Mouse (Mus musculus): Measurements from ENCODE around the gene Nfe2l2.
A peak's percentile ranks its signal among the peaks of the same experiment; 100 is the strongest.
"Not testable (repeated sequence)": the region's sequence is repeated elsewhere in the genome, so short reads cannot be mapped to it uniquely, and the experiment has no call there.

The Nfe2l2 gene

DNA sequence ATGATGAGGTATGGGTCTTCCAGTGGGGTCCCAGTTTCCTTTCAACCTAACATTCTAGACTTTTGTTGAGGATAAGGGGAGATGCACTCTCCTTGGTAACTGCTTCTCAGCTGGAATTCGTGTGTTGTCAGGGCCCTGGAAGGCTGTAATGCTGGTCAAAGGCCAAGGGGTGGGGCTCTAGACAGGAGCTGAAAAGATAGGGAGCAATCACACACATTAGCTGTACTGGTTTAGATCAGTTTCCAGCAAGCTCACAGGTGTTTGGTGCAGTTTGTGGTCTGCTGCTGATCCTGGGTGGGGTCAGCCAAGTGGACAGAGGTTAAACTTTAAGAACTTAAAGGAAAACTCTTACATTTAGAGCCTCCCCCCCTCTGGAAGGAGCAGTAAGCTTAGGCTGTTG, 3.0 kb upstream of the Nfe2l2 start:
- DNase-seq, result no peak

GRCm38 (mm10) chr2:75706435-75706834, 2.0 kb upstream of the Nfe2l2 start:
- no peak for DNase-seq

GRCm38 (mm10) chr2:75705162-75705752, 816 bp upstream of the Nfe2l2 start:
- DNase-seq, result no peak

DNA sequence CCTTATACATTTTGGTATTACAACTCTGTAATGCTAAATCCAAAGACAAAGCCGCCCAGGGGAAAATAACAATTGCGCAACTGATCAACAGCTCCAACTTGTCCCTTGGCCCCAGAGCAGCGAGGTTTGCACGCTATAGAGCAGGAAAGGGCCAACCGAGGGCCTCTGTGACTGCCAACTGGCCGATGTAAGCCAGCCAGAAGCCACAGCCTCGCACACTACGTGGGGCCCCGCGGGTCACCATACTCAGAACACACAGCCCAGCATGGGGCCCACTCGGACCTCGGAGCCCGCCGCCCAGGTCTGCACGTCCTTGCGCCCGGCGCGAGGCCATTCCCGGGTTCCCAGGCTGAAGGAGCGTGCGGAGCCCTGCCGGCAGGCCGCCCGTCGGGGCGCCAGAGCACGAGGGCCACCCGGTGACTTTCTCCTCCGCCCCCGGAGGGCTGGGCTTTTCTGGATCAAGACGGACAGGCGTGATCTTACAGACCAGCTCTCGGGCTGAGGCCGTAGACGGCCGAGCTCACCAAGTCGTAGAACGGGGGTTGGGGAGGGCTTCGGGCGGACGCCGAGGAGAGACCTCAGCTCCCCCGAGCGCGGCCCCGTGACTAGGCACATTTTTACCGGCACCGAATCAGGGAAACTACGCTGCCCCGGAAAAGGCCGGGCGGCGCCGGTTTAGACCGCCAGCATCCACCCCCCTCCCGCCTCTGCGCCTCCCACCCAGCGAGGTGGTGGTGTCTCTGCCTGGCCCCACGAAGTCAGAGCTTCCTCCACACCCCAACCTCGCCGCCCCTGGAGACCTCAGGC, 863 bp downstream of the Nfe2l2 start:
- DNase-seq, result peak; percentile 63 to 76

GRCm38 (mm10) chr2:75702588-75702976, 1.9 kb downstream of the Nfe2l2 start:
- DNase-seq, result no peak

- DNase-seq, result no peak
These were observed 2.4 kb downstream of the Nfe2l2 start for GRCm38 (mm10) chr2:75701822-75702587.

GRCm38 (mm10) chr2:75701207-75701606, 3.2 kb downstream of the Nfe2l2 start:
- DNase-seq, result no peak

DNA sequence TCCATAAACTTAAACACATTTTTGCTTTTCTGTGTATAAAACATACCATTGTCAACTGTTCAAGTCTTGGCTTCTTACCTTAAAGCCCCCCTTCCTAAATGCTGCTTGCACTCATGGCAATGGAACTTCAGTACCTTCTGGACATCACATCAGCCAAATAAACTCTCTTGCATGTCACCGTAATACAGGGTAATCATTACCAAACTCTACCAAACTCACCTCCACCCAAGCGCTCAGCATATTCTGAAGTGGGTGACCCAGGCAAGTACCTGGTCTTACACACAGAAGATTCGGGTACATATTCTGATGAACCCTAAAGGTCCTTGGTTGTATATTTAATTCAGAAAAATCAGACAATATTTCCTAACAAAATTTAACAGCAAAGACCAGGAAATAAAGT, 3.9 kb downstream of the Nfe2l2 start:
- DNase-seq, result no peak

DNA sequence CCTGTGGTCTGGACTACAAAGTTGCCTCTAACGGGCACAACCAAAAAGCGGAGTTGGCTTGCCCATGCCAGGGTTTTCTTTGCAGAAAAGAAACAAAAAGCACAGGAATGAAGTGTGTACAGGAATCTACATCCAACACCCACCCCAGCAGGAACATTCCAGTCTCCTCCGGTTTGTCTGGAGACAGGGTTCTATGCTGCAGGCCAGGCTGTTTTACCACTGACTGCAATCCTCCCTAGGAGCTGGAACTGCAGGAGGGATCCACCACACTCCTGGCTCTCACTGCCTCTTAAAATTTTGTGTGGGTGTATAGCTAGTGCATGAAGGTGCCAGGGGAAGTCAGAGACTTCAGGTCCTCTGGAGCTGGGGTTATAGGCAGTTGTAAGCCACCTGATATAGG, 5.6 kb downstream of the Nfe2l2 start:
- no peak for DNase-seq

DNA sequence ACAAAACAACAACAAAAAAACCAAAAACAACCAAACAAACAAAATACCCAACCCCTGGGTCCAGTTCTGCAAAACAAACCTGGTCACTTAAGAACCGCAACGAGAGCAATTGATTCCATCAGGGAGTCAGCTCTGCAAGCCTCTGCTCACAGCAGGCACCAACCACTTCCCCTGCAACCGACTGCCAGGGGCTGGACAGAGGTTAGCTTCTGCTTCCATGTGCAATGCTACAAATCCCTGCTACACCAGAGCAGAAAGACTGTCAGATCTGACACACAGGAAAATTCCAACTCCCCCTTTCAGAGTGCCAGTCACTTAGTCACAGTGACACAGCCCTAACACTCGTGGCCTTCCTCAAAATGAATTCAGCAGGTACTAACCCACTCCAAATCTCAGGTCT, 6.4 kb downstream of the Nfe2l2 start:
- no peak for DNase-seq

GRCm38 (mm10) chr2:75697222-75697621, 7.2 kb downstream of the Nfe2l2 start:
- no peak for DNase-seq

GRCm38 (mm10) chr2:75696371-75696770, 8.1 kb downstream of the Nfe2l2 start:
- no peak for DNase-seq

DNA sequence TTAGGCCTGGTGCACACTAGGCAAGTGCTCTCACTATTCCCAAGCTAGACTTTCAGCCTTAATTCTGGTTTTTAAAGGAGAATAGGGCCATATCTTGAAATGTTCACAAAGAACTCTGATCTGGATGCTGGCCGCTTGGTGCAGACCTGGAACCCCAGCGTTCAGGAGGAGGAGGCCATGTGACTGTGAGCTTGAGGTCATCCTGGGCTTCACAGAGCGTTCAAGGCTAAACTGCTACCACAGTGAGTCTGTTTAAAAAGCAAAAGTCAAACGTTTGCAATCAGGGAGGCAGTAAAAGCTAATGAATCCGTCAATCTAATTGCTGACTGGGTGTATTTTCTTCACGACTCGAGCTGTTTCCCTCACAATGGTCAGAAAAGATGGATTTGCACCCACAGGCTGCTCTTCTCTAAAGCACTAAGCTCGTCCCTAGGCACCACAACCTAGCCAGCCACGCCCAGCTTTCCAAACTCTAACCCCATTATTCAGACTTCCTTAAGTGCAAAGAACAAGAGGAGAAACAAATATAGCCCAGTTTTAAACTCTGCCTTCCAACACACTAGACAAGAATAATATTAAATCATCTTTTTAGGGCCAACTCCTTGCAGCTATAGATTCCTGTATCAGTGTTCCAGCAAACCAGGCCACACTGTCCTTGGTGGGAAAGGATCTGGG, 8.6 kb downstream of the Nfe2l2 start:
- DNase-seq, result no peak

GRCm38 (mm10) chr2:75694926-75695325, 9.5 kb downstream of the Nfe2l2 start:
- not testable (repeated sequence) for DNase-seq

GRCm38 (mm10) chr2:75692369-75692768, 12.1 kb downstream of the Nfe2l2 start:
- no peak for DNase-seq

GRCm38 (mm10) chr2:75691316-75691715, 13.1 kb downstream of the Nfe2l2 start:
- DNase-seq, result no peak

- no peak for DNase-seq
These were observed 13.8 kb downstream of the Nfe2l2 start for GRCm38 (mm10) chr2:75690656-75691055.

GRCm38 (mm10) chr2:75689482-75690158, 14.8 kb downstream of the Nfe2l2 start:
- no peak for DNase-seq

DNA sequence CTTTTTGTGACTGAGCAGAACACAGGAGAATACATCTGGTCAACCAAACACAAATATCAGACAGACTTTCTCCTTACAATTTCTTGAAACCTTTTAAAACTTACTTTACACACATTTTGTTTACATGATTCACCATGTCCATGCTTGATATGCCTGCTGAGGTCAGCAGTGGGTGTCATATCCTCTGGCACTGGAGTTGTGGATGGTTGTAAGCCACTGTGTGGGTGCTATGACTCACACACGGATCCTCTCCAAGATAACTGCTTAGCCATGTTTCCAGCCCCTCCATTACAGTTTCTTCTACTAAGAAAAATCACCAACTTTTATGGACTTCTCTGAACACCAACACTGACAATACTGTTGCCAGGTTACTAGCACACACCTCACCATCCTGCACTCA, 15.5 kb downstream of the Nfe2l2 start:
- no peak for DNase-seq

DNA sequence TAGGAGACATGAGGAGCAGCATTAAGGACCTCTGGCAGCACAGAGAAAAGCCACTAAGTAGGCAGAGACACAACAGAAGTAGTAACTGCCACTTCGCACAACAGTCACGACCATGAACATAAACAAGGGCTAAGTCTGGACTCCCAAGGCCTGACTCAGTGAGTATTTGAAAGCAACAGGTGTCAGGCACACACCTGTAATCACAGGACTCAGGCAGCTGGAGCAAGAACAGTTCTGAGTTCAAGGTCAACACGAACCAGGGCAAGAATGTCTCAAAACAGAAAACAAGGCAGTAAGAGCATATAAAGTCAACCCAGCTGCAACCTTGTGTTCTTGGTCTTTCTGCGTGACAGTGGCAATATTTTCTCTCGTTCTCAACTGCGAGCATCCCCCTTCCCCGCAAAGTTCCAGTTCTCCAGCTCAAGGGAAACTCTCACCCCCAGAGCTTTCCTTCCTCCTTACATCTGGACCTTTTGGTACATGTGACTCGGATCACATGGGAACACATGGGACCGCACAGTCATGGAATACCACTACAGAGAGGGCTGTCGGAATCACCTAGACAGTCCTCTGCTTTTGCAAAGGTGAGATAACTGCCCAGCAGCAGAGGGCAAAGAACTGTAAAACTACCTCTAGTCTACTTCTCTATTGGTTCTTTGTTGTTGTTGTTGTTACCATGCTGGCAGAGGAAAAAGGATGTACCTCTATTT, 17.2 kb downstream of the Nfe2l2 start:
- DNase-seq, result no peak

DNA sequence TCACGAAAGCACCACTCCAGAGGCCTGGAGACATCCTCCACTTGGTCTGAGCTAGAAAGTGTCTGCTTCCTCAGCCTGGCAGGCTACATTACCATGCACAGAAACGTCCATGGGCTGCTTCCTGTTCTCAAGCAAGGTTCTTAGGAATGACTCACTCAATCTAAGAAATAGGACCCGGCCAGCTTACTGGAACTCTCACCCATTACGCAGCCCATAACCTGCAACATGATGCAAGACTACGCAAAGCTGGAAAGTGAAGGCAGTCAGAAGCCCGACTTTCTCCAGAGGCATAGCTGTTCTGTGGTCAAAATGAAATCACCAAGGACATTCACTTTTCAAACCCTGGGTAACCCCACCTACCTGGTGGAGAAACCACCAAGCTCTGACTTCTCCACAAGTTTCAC, 19.0 kb downstream of the Nfe2l2 start:
- no peak for DNase-seq

GRCm38 (mm10) chr2:75684526-75684925, 19.9 kb downstream of the Nfe2l2 start:
- no peak for DNase-seq
